Mouse (Mus musculus): ENCODE results near the gene Frat2. TPM values are rescaled to one million over a fixed set of nuclear protein-coding genes. Genes with fewer than 3 reads are reported as not detected.
A peak's percentile ranks its signal among the peaks of the same experiment; 100 is the strongest.

The Frat2 gene
- polyA plus RNA-seq, 1 experiment from 2014 or later: 7.1 TPM

- peak overlapping the region; percentile 82 for H3K4me2 ChIP-seq (replicated peaks)
- no peaks in the 10 kb centered on the region for H3K9me3 ChIP-seq (replicated peaks)
- H3K36me3 ChIP-seq: no peaks in the 10 kb centered on the region
- WGBS: 3% methylated on average over 26 of the region's 26 CpGs
- no peaks in the 10 kb centered on the region for H3K27me3 ChIP-seq
- peak; percentile 32 for ATAC-seq (ENCODE audit: insufficient number of reproducible peaks, low FRiP score, low TSS enrichment, low read depth)
- peaks cover 22% of the 10 kb centered on the region for H3K4me1 ChIP-seq
- peak overlapping the region; percentile 75 for H3K4me3 ChIP-seq (replicated peaks)
- 0 out of 2 replicates have a peak overlapping the region, but pooled peaks have one; percentile 56 for H3K27ac ChIP-seq (replicated peaks)
- peak overlapping the region; percentile 70 for H3K9ac ChIP-seq
These were observed 46.8 kb downstream of the Frat2 start for GRCm38 (mm10) chr19:41800986-41801741.

GRCm38 (mm10) chr19:41800451-41800850 is 47.5 kb downstream of the Frat2 start:
- Histone ChIP-seq H3K4me2 (replicated peaks) (peak overlapping the region; percentile 82), H3K4me3 (replicated peaks) (peak overlapping the region; percentile 75), H3K27me3 (no peaks in the 10 kb centered on the region), H3K4me1 (peaks cover 24% of the 10 kb centered on the region), H3K36me3 (no peaks in the 10 kb centered on the region), H3K27ac (replicated peaks) (no peak overlapping the region), H3K9me3 (replicated peaks) (no peaks in the 10 kb centered on the region), H3K9ac (no peak overlapping the region)
- 45% methylated on average over 6 of the region's 6 CpGs for WGBS
- no peak for ATAC-seq (ENCODE audit: insufficient number of reproducible peaks, low FRiP score, low TSS enrichment, low read depth)

GRCm38 (mm10) chr19:41797536-41797935 is 50.4 kb downstream of the Frat2 start:
- H3K27ac ChIP-seq (replicated peaks): no peak overlapping the region
- peaks cover 27% of the 10 kb centered on the region for H3K4me1 ChIP-seq
- no peak overlapping the region for H3K4me3 ChIP-seq (replicated peaks)
- H3K9ac ChIP-seq: no peak overlapping the region
- no peaks in the 10 kb centered on the region for H3K27me3 ChIP-seq
- H3K9me3 ChIP-seq (replicated peaks): no peaks in the 10 kb centered on the region
- no peak for ATAC-seq (ENCODE audit: insufficient number of reproducible peaks, low FRiP score, low TSS enrichment, low read depth)
- H3K36me3 ChIP-seq: no peaks in the 10 kb centered on the region
- H3K4me2 ChIP-seq (replicated peaks): no peak overlapping the region
- WGBS: 90% methylated on average over 6 of the region's 6 CpGs

DNA sequence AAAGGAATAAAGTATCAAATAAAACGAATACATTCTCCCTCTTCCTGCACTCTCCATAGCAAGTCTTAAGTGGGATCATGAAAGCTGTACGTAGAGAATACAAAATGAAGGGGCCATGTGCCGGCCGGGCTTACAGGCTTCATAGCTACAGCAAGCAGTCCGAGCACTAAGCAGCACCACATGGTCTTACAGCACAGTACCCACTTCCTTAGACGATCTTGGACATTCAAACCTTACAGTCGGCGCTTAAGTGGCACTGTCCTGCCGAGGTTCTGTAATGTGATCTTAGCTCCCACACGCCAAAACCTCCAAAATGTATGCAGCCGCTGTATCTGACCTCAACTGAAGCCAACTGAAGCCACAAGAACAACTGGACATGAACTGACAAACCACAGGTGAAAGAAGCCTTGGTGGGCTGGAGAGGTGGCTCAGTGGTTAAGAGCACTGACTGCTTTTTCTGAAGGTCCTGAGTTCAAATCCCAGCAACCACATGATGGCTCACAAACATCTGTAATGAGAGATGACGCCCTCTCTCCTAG is 51.1 kb downstream of the Frat2 start:
- Histone ChIP-seq H3K9ac (no peak overlapping the region), H3K4me2 (replicated peaks) (no peak overlapping the region), H3K27ac (replicated peaks) (0 out of 2 replicates have a peak overlapping the region, but pooled peaks have one; percentile 48), H3K9me3 (replicated peaks) (no peaks in the 10 kb centered on the region), H3K4me1 (peaks cover 27% of the 10 kb centered on the region), H3K36me3 (no peaks in the 10 kb centered on the region), H3K4me3 (replicated peaks) (no peak overlapping the region), H3K27me3 (no peaks in the 10 kb centered on the region)
- no peak for ATAC-seq (ENCODE audit: insufficient number of reproducible peaks, low FRiP score, low TSS enrichment, low read depth)
- WGBS: 45% methylated on average over 12 of the region's 12 CpGs

DNA sequence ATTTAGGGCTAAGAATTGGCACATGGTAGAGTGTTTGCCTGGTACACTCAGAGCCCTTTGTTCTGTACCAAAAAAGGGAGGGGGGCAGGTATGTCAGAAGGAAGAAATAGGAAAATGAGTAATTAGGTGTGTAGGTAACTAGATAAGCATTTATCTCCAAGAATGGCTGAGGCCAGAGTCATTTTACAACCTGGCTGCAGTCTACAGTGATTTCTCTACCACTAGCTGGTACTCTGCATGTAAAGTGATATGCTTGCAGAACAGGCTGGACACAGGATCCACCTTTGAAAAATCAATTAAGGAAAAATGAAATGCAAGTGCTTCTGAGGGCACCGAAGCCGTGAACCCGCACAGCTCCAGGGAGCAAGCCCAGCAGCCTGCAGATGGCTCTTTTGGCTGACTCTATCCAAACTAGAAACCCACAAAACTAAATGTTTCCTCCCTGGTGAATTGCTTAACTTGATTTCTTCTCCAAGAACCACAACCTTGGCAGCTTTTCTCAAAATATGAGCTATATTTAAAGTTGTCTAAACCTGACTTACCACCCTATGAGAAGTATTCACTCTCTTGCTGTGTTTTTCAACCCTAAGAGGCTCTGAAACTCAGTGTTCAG is 51.7 kb downstream of the Frat2 start:
- H3K4me3 ChIP-seq (replicated peaks): no peak overlapping the region
- no peaks in the 10 kb centered on the region for H3K36me3 ChIP-seq
- H3K4me2 ChIP-seq (replicated peaks): no peak overlapping the region
- H3K4me1 ChIP-seq: peaks cover 27% of the 10 kb centered on the region
- 0 out of 2 replicates have a peak overlapping the region, but pooled peaks have one; percentile 48 for H3K27ac ChIP-seq (replicated peaks)
- H3K9me3 ChIP-seq (replicated peaks): no peaks in the 10 kb centered on the region
- 43% methylated on average over 3 of the region's 3 CpGs for WGBS
- ATAC-seq (ENCODE audit: insufficient number of reproducible peaks, low FRiP score, low TSS enrichment, low read depth): no peak
- H3K27me3 ChIP-seq: no peaks in the 10 kb centered on the region
- no peak overlapping the region for H3K9ac ChIP-seq

Other genes with a start within 250 kb of the Frat2 start
- 0.64 and 1.1 TPM in 2 replicates for gene Slit1, start 104.5 kb downstream of the Frat2 start, polyA plus RNA-seq (2015; fragmentation: Nextera tagmentation; extraction: Ambion mirVana)
- gene Arhgap19, start 46.1 kb downstream of the Frat2 start, polyA plus RNA-seq (2015; fragmentation: Nextera tagmentation; extraction: Ambion mirVana): 17.3 and 17.5 TPM in 2 replicates
- 6.6 and 7.0 TPM in 2 replicates for gene Frat1, start 18.2 kb downstream of the Frat2 start, polyA plus RNA-seq (2015; fragmentation: Nextera tagmentation; extraction: Ambion mirVana)
- gene Rrp12, start 48.0 kb upstream of the Frat2 start, polyA plus RNA-seq (2015; fragmentation: Nextera tagmentation; extraction: Ambion mirVana): 16.1 and 16.7 TPM in 2 replicates
- gene Pgam1, start 63.8 kb upstream of the Frat2 start, polyA plus RNA-seq (2015; fragmentation: Nextera tagmentation; extraction: Ambion mirVana): 568 and 639 TPM in 2 replicates
- gene Exosc1, start 85.3 kb upstream of the Frat2 start, polyA plus RNA-seq (2015; fragmentation: Nextera tagmentation; extraction: Ambion mirVana): 71.5 and 72.8 TPM in 2 replicates
- gene Zdhhc16, start 85.3 kb upstream of the Frat2 start, polyA plus RNA-seq (2015; fragmentation: Nextera tagmentation; extraction: Ambion mirVana): 87.2 and 92.4 TPM in 2 replicates
- 35.2 and 42.0 TPM in 2 replicates for gene Mms19, start 133.0 kb upstream of the Frat2 start, polyA plus RNA-seq (2015; fragmentation: Nextera tagmentation; extraction: Ambion mirVana)
- 33.2 and 34.2 TPM in 2 replicates for gene Ubtd1, start 133.6 kb upstream of the Frat2 start, polyA plus RNA-seq (2015; fragmentation: Nextera tagmentation; extraction: Ambion mirVana)
- 1.6 and 1.9 TPM in 2 replicates for gene Ankrd2, start 187.9 kb upstream of the Frat2 start, polyA plus RNA-seq (2015; fragmentation: Nextera tagmentation; extraction: Ambion mirVana)
- gene Hoga1, start 197.5 kb upstream of the Frat2 start, polyA plus RNA-seq (2015; fragmentation: Nextera tagmentation; extraction: Ambion mirVana): 1.7 TPM in 2 replicates
- gene 4933411K16Rik, start 204.1 kb upstream of the Frat2 start, polyA plus RNA-seq (2015; fragmentation: Nextera tagmentation; extraction: Ambion mirVana): 0.16 TPM in 1 of 2 replicates, not detected in the other
- gene Morn4, start 238.2 kb upstream of the Frat2 start, polyA plus RNA-seq (2015; fragmentation: Nextera tagmentation; extraction: Ambion mirVana): 29.0 and 30.0 TPM in 2 replicates
- gene Pi4k2a, start 242.3 kb upstream of the Frat2 start, polyA plus RNA-seq (2015; fragmentation: Nextera tagmentation; extraction: Ambion mirVana): 27.1 and 28.0 TPM in 2 replicates

All from embryonic facial prominence, embryonic 15.5 days (tissue).